Mouse (Mus musculus) left cerebral cortex, postnatal 14 days (tissue): ENCODE data around the gene Gas1. TPM values are rescaled to one million over a fixed set of nuclear protein-coding genes. Genes with fewer than 3 reads are reported as not detected.
A peak's percentile ranks its signal among the peaks of the same experiment; 100 is the strongest.

Experiments used
- DNase-seq, 2 experiments: peaks; one replicate each; pipeline ENCODE4 v3.0.0; 2021 to 2022; ENCODE audit warnings: low spot score in 2 of 2, mixed read lengths in 1 of 2
- intact Hi-C: fragments of 180-260 bp; cut with DNase I; formaldehyde crosslinking; loops from one replicate; pipeline ENCODE4 v1.15.1; 2025
- long read RNA-seq, 2 experiments: library from polyadenylated mRNA; stranded (forward); transcript quantifications; one replicate each; pipeline ENCODE4 v2.0.0; 2021
- total RNA-seq, 2 experiments: library from RNA; stranded (reverse); gene quantifications; 2 replicates each; pipeline ENCODE4 v1.2.3; 2021

The Gas1 gene
- total RNA-seq = 10 to 100 TPM in 1 of 2 experiments, 1 to 10 TPM in 1; 9.1 to 11.2 TPM
- long read RNA-seq, experiment 1, transcript Gas1-202 (1 exons, 1,155 nt) = major isoform, 33 of 33 reads
- long read RNA-seq, experiment 1, partial matches to known transcripts = 0 of 33 reads
- long read RNA-seq, experiment 1, other reads (novel, unspliced or antisense) = 0 of 33 reads
- long read RNA-seq, experiment 2, transcript Gas1-202 (1 exons, 1,155 nt) = major isoform, 27 of 28 reads
- long read RNA-seq, experiment 2, partial matches to known transcripts = 0 of 28 reads
- long read RNA-seq, experiment 2, other reads (novel, unspliced or antisense) = 1 of 28 reads

DNA sequence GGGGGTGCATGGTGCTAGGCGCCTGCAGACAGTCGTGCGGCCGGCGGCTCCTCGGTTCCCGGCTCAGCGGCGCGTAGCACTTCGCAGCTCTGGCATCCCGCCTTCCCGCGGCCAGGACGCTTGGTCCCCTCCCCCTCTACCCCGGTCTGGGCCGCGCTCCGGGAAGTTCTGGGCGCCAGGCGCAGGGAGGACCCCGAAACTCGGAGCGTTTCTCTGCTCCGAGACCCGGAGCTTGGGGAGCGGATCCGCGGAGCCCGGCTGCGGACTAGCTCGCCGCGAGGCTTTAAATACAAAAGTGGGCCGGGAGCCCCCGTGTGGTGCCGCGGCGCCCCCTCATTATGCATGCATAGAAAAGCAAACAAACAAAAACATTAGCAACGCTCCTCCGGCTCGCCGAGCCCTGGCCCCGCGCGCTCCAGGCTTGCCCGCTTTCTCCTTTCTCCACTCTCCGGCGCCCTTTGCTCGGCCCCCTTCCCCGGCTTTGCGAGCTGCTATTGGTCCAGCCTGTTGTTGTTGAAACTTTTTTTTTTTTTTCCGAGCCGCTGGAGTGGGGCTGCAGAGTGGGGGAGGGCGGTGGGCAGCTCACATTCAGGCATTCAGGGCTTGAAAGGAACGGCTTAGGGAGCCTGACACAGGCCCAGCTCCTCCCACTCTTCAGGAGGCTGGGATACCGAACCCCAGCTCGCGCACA, at the start of gene Gas1:
Gene Gas1, minus strand, starts transcription at position 260 of the 691 bp plus-strand sequence.
- intact Hi-C loops = loop anchor here (5.0 kb wide), 3 partner anchors 275 to 335 kb away; no protein-coding TSS in a partner anchor
- peak; percentile 75 to 80 for DNase-seq

DNA sequence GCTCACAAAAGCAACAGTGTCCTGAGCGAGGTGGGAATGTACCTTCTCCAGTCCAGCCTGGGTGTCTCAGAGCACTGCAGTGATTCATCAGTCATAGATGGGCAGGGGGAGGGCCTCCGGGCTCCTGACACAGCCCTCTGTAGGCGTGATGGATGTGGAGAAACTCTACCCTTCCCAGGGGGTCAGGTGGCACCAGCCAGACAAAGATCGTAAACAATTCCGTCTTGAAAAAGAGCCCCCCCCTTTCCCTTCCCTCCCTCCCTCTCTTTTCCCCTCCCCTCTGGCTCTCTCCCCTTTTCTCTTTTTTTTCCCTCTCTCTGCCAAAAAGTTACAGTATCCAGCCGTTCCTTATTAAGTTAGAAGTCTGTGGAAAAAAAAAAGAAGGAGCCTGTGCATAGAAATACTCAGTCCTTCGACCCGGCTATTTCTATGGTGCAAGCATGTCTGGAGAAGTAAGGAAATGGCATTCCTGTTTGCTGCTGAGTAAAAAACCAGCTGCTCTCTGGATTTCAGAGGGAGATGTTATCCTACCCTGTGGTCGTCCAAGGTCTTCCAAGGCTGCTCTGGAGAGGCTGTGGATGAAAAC, 49.2 kb upstream of the Gas1 start:
- intact Hi-C loops = no loop called here
- DNase-seq = no peak

DNA sequence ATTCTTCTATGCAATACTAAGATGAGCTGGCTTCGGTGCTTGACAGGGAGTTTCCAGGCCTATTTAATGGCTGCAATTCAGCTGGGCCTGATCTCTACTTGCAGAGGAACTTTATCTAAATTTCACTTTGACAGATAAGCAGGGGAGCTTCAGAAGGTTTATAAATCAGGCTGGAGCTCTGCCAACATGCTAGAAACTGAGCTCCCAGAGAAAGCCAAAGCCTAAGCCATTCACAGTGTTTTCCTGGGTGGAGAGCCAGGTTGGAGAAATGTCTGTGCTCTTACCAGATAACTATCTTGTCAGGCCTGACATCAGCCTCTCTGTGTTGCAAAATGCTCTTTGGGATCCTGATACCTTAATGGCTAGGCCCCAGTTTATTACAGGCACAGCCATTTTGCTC, 48.6 kb upstream of the Gas1 start:
- DNase-seq = peak in 1 of 2 experiments; percentile 11
- intact Hi-C loops = no loop called here

DNA sequence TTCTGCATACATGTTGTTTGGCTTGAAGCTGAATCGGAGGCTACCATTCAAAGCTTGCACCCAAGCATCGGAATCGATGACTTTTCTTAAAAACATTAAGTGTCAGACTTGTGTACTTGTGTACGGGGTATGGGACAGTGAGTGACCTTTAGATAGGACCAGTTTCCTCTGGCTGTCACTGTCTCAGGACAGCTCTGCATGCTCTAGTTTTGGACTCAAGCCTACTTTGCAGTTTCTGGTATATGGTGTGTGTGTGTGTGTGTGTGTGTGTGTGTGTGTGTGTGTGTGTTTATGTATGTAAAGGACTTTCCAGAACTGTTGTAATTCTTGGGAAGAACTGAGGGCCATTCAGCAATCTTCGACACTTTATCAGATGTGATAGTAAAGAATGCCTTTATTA, 48.1 kb upstream of the Gas1 start:
- intact Hi-C loops = no loop called here
- no peak for DNase-seq

DNA sequence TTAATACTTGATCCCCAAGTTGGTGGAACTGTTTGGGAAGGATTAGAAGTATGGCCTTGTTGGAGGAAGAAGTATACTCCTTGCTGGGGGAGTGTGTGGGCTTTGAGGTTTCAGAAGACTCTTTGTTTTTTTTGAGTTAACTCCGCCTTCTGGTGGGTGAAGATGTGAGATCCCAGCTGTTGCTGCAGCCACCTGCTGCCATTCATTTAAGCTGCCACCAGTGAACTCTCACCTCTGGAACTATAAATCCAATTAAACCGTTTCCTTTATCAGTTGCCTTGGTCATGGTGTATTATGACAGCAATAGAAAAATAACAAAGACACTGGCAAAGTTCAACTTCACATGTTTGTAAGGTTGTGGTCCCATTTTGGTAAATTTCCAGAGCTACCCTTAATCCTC, 46.6 kb upstream of the Gas1 start:
- intact Hi-C loops = no loop called here
- no peak for DNase-seq

DNA sequence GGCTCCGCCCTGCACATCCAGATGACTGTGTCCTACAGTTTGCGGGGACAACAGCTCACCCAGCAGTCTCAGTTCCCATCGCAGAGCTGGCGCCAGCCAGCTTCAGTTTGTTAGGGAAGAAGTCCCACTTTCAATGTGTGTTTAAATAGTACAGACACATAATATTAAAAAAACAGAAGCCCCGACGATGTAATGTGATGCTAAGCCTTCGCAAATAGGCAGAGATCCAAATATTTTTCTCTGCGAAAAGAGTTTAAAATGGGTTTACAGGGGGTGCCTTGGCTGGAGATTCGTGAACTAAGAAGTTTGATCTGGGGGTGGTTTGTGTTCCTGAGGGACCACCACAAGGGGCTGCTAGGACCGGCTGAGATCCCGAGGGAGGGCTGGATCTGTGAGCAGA, 45.2 kb upstream of the Gas1 start:
- intact Hi-C loops = no loop called here
- no peak for DNase-seq

DNA sequence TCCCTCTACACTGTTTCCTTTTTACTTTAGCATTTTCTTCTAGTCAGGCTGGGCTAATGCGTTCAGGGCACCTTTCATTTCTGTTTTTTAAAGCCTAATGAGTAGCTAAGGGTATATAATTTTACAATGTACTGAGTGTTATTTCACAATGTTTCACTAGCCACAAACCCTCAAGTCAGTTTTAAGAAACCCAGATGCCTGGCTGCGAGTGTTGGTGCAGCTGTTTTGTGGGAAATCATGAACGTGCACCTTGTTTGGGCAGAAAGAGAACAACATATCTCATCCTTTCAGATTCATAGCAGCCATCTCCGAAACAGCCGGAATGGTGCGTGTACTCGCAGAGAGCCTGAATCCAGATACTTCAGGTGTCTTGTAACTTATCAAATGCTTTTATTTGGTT, 36.7 kb upstream of the Gas1 start:
- DNase-seq = no peak
- intact Hi-C loops = no loop called here

DNA sequence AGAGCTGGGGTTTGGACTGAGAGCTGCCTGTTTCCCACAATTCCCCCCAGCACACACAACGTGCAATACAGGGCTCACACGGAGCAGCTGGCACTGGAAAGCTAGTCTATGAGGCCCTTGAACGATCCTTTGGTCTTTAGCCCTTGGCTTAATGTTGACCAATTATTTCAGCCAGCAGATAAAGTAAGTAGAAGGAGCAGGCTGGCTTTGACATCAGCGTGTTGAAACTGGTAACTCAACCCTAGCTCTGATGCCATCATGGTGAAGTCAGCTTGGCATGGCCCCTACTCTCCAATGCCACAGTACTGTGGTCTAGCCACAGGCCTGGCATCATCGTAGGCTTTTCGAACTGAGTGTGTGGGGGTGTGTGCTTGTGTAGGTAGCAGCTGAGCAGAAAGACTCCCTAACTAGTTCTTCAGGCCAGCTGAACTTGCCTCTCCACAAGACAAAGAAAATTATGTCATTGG, 30.0 kb upstream of the Gas1 start:
- intact Hi-C loops = no loop called here

DNA sequence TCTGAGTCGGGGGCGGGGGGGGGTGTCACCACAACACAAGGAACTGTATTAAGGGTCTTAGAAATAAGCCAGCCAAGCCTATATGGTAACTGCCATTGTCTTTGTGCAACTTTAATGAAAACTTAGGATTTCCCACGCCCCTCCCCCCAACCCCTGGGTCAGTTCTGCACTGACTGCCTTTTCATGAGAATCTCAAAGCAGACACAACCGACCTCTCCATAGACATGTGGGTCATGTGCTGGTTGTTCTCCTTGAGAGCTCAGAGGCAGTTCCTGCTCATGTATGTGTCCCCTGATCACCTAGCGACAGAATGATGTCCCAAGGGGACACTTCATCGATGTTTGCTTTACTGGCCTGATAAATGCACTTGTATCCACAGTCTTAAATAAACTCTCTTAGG, 27.6 kb upstream of the Gas1 start:
- intact Hi-C loops = no loop called here
- no peak for DNase-seq

More for the DNA sequence above, 30.0 kb upstream of the Gas1 start:
- DNase-seq = no peak

DNA sequence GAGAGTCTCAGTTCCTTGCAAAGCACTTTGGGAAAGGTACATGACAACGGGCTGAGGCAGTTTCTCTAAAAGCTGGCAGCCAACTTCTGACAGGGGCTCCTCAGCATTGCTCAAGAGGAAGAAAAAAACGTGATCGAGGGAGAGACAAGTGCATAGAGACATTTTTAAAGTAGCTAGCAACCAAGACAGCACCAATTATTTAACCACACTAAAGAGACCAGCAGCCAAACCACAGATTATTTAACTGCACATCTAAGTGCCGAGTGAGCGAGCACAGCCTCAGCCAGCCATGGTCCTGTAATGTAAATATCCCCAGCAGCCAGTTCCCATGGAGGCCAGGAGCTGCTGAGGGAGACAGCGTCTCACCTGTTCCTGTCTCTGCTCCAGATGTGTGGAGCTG, 16.1 kb upstream of the Gas1 start:
- no peak for DNase-seq
- intact Hi-C loops = no loop called here

DNA sequence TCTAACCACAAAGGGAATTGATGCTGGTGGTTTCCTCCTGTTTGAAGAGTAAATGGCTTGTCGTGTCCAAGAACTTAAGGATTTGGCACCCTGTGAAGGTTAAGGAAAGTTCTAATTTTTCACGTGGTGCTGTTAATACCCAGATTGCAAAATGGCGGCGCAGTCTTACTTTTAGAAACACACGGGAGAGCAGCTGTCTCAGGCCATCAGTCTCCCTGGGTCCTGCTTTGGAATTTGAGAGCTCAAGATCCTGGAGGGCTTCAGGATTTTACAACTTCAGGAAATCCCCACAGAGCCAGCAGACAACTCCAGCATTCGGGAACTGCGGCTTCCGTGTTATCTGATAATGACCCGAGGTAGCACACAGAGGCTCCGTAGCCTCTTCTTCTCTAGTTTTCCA, 12.8 kb upstream of the Gas1 start:
- intact Hi-C loops = no loop called here
- DNase-seq = no peak

DNA sequence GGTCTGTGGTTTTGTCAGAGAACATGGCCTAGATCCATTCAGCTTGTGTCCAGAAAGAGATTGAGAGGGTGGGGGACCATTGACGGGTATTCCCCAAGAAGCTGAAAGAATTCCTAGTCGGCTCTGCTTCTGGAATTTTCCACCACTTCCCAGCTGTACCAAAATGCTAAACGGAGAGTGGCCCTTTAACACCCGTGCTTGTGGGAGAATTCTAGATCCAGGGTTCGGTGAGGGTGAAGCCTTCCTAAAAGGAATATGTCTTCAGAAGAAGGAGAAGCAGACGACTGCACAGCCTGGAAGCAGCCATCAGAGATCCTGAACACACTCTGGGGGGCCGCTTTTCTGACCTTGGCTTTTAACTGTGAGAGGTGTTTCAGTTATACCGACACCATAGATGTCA, 11.8 kb upstream of the Gas1 start:
- intact Hi-C loops = no loop called here
- no peak for DNase-seq

DNA sequence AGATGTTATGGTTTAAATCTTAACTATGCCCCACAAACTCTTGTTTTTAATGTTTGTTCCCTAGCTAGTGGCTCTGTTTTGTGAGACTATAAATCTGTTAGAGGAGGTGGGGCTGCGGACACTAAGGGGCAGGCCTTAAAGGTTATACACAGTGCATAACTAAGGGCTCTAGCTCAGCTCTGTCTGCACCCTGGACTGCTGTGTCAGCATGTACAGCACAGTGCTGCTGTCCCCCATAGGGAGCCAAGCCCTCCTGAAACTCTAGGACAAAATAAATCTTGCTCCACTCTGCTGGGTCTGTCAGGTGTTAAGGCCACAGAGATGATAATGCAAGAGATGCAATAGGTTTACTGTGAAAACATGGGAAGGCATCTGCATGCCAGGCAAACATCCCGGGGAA, 10.1 kb upstream of the Gas1 start:
- intact Hi-C loops = no loop called here

DNA sequence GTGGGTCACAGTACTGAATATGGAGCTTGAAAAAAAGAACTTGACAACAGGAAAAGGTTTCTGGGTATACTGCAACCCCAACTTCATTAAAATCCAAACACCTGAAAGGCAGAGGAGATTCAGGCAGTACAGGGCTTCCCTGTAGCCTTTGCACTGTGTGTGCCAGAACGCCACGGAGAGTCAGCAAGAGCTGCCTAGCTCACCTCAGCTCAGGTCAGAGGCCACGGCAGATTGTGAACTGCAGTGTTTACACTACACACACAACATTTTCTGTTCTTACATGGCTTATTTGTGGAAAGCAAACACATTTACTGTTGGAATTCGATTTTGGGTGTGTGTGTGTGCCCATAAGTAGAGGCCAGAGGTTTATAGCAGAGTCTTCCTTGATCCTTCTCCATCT, 5.2 kb upstream of the Gas1 start:
- DNase-seq = no peak
- intact Hi-C loops = no loop called here

More for the DNA sequence above, 10.1 kb upstream of the Gas1 start:
- DNase-seq = no peak

DNA sequence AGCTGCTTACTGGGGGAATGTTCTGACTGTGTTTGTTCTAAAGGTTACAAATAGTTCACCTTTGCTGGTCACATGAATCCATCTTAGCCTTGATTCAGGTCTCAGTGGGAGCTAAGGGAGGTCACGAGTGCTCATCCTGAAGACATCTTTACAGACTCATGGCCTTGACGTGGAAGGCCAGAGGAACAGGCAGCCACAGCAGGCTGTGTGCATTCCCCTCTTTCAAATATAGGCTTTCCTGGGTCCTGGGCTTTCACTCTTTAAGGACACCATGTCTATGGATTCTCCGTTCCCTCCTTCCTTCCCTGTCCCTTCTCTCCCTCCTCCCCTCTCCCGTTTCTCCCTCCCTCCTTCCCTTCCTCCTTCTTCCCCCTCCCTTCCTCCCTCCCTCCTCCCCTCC, 2.5 kb upstream of the Gas1 start:
- intact Hi-C loops = loop anchor here (5.0 kb wide), 3 partner anchors 273 to 337 kb away; no protein-coding TSS in a partner anchor
- DNase-seq = no peak

DNA sequence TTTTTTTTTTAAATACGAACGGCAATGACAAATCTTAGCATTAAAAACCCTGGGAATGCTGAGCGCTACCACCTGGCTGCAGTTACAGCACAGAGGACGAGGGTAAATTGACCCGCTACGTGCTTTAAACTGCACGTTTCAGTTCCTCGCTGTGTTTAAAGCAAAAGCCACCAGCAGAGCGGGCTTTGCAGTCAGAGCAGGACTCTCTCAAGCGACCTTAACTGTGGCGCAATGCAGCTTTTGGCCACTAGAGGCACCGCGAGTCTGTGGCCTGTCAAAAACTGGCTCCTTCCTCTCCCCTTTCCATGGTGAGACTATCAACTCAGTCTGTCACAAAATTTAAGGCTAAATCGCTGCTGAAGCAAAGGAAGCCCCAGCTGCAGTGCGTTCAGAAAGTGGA, 1.3 kb upstream of the Gas1 start:
- intact Hi-C loops = loop anchor here (5.0 kb wide), 3 partner anchors 274 to 336 kb away; no protein-coding TSS in a partner anchor
- peak; percentile 95 to 98 for DNase-seq

DNA sequence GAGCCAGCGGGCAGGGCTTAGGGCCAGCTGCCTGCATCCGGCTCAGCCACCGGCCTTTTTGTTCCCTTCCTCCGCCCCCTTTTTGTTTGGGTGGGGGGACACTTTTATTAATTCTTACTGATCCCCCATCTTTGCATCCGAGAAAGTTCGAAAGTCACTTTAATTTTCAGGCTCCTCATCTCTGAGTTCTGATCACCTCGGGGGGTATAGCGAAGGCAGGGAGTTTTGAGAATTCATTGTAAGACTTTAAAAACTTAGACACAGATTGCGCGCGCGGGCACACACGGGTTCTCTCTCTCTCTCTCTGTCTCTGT, 589 bp upstream of the Gas1 start:
- DNase-seq = no peak
- intact Hi-C loops = loop anchor here (5.0 kb wide), 3 partner anchors 275 to 335 kb away; no protein-coding TSS in a partner anchor

DNA sequence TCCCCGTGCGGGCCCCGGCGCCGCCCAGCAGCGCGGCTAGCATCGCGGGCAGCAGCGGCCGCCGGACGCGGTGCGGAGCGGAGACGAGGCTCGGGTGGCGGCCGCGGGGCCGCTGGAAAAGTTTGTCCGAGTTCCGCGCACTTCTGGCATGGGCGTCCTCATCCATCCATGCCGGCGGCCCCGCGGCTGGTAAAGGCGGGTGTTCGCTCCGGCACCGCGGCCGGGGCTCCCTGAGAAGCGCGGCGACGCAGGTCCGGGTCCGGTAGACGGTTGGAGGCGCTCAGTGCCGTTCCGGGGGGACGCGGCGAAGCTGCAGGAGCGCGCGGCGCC, 424 bp downstream of the Gas1 start:
- DNase-seq = no peak
- intact Hi-C loops = loop anchor here (5.0 kb wide), 3 partner anchors 276 to 334 kb away; no protein-coding TSS in a partner anchor

DNA sequence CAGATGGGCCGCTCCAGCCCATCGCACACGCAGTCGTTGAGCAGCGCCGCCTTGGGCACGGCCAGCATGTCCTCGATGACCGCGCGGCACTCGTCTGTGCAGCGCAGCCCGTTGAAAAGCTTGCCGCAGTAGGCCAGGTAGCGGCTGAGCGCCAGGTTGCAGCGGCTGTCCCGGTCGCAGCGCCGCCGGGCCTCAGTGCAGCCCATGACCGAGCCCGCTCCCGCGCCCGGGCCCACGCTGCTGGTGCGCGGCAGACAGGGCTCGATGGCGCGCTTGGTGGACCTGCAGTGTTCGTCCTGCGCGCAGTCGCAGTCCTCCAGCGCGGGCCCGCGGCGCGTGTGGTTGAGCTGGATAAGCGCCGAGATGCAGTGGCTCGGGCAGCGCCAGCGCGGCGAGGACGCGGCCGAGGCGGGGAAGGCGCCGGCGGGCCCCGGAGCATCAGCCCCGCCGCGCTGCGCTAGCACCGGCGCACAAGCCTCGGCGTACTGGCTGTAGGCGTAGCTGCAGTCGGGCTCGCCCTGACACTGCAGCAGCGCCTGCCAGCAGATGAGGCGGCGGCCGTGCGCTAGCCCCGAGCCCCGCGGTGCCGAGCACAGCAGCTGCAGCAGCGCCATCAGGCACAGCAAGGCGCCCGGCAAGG, 909 bp downstream of the Gas1 start:
- intact Hi-C loops = loop anchor here (5.0 kb wide), 3 partner anchors 276 to 334 kb away; no protein-coding TSS in a partner anchor

DNA sequence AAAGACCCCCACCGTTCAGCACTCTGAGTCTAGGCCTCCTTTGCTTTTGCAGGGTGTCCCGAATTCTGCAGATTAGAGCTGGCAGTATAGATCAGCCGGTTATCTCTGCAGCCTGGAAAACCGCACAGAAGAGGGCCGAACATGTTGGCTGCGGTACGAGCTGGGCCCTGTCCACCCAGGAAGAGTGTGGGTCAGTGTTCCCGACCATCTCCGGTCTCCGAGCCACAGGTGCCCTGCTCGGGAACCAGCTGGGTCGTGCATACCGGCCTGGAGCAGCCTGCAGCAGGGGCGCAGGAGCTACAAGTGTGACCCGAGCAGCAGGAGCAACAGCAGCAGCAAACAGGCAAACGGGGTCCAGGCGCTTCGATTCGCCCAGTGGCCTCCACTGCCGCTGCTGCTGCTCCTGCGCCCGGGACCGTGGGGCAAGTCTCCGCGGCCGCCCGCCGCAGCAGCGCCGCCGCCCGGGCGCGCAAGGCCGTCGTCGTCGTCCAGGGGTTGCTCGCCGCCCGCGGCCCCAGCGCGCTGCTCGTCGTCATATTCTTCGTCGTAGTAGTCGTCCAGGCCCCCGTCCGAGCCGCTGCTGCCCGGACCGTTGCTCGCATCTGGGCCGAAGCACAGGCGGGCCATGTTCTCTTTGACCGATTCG, 1.6 kb downstream of the Gas1 start:
- peak; percentile 16 to 30 for DNase-seq

More for the DNA sequence above, 909 bp downstream of the Gas1 start:
- peak; percentile 73 to 83 for DNase-seq

More for the DNA sequence above, 1.6 kb downstream of the Gas1 start:
- intact Hi-C loops = loop anchor here (2.0 to 5.0 kb wide), 4 partner anchors 277 to 333 kb away; no protein-coding TSS in a partner anchor
